Mouse (Mus musculus) layer of hippocampus, postnatal 10 days (tissue): ENCODE measurements around the gene Ica1l. TPM values are rescaled to one million over a fixed set of nuclear protein-coding genes. Genes with fewer than 3 reads are reported as not detected.
"Not testable (repeated sequence)": the region's sequence is repeated elsewhere in the genome, so short reads cannot be mapped to it uniquely, and the experiment has no call there.

Source experiments
- DNase-seq, 2 experiments: peaks; one replicate each; pipeline ENCODE4 v3.0.0; 2021; ENCODE audit warnings: low spot score in 2 of 2
- long read RNA-seq: library from polyadenylated mRNA; stranded (forward); transcript quantifications from one replicate; pipeline ENCODE4 v2.0.0, GENCODE M21; 2023
- total RNA-seq, 2 experiments: library from RNA; stranded (reverse); gene quantifications; 2 replicates each; pipeline ENCODE4 v1.2.3; 2021

Ica1l gene
- 10 to 100 TPM; 41.3 to 43.4 TPM for total RNA-seq
- long read RNA-seq, transcript Ica1l-201 (11 exons, 3,650 nt) = major isoform, 8 of 68 reads
- long read RNA-seq, partial matches to known transcripts = 7 of 68 reads
- long read RNA-seq, other reads (novel, unspliced or antisense) = 47 of 68 reads

- DNase-seq = peak; percentile 51 to 73
Measured at GRCm38 (mm10) chr1:60042796-60043469, at the start of gene Ica1l. Gene Ica1l, minus strand, starts transcription at chr1:60043184.

- DNase-seq = no peak
Measured at GRCm38 (mm10) chr1:60076411-60076810, 33.4 kb upstream of the Ica1l start.

GRCm38 (mm10) chr1:60075590-60075989 is 32.6 kb upstream of the Ica1l start:
- no peak for DNase-seq

- no peak for DNase-seq
Measured at GRCm38 (mm10) chr1:60074935-60075334, 32.0 kb upstream of the Ica1l start.

GRCm38 (mm10) chr1:60070725-60071124 is 27.7 kb upstream of the Ica1l start:
- not testable (repeated sequence) for DNase-seq

GRCm38 (mm10) chr1:60056310-60056709 is 13.3 kb upstream of the Ica1l start:
- no peak for DNase-seq

- DNase-seq = no peak
Measured at GRCm38 (mm10) chr1:60054659-60055058, 11.7 kb upstream of the Ica1l start.

GRCm38 (mm10) chr1:60047481-60047880 is 4.5 kb upstream of the Ica1l start:
- DNase-seq = not testable (repeated sequence)

- no peak for DNase-seq
Measured at GRCm38 (mm10) chr1:60044595-60044994, 1.6 kb upstream of the Ica1l start.

GRCm38 (mm10) chr1:60042398-60042795 is 587 bp downstream of the Ica1l start:
- DNase-seq = peak; percentile 24 to 26

GRCm38 (mm10) chr1:60035044-60035443 is 7.9 kb downstream of the Ica1l start:
- DNase-seq = no peak

- DNase-seq = no peak
Measured at GRCm38 (mm10) chr1:60017031-60017469, 25.9 kb downstream of the Ica1l start.

- no peak for DNase-seq
Measured at GRCm38 (mm10) chr1:60016136-60016611, 26.8 kb downstream of the Ica1l start.

- no peak for DNase-seq
Measured at GRCm38 (mm10) chr1:60015511-60015910, 27.5 kb downstream of the Ica1l start.

GRCm38 (mm10) chr1:60013779-60014178 is 29.2 kb downstream of the Ica1l start:
- no peak for DNase-seq

GRCm38 (mm10) chr1:60008743-60009142 is 34.2 kb downstream of the Ica1l start:
- DNase-seq = no peak

- no peak for DNase-seq
Measured at GRCm38 (mm10) chr1:60007337-60007736, 35.6 kb downstream of the Ica1l start.

- no peak for DNase-seq
Measured at GRCm38 (mm10) chr1:60000319-60000718, 42.7 kb downstream of the Ica1l start.

GRCm38 (mm10) chr1:59997352-59997751 is 45.6 kb downstream of the Ica1l start:
- DNase-seq = no peak

GRCm38 (mm10) chr1:59995646-59996045 is 47.3 kb downstream of the Ica1l start:
- no peak for DNase-seq

- DNase-seq = no peak
Measured at GRCm38 (mm10) chr1:59987399-59988040, 55.5 kb downstream of the Ica1l start.

GRCm38 (mm10) chr1:59986626-59987025 is 56.4 kb downstream of the Ica1l start:
- no peak for DNase-seq
